Mouse (Mus musculus) kidney, adult 2 months (tissue): ENCODE data around the gene Phactr3. TPM values are rescaled to one million over a fixed set of nuclear protein-coding genes. Genes with fewer than 3 reads are reported as not detected.
A peak's percentile ranks its signal among the peaks of the same experiment; 100 is the strongest.
"Not testable (repeated sequence)": the region's sequence is repeated elsewhere in the genome, so short reads cannot be mapped to it uniquely, and the experiment has no call there.

ENCODE experiments used
- DNase-seq: peaks from one replicate; pipeline ENCODE4 v3.0.0; 2021
- H3K27ac ChIP-seq: fragments of 200-500 bp; 2 replicates; pipeline ENCODE4 v1.5.1; 2012; ENCODE audit warnings: low read depth, low read length, control low read depth, inconsistent platforms; ENCODE audit not compliant: insufficient read depth
- H3K27me3 ChIP-seq: fragments of 200-500 bp; replicated peaks from 2 replicates; pipeline ENCODE4 v1.6.1; 2012; ENCODE audit warnings: mild to moderate bottlenecking, moderate library complexity, low read length, inconsistent platforms; ENCODE audit not compliant: control insufficient read depth, insufficient read depth
- H3K36me3 ChIP-seq: fragments of 200-500 bp; 2 replicates; pipeline ENCODE4 v1.6.1; 2012; ENCODE audit warnings: mild to moderate bottlenecking, moderate library complexity, low read length, inconsistent platforms; ENCODE audit not compliant: control insufficient read depth, insufficient read depth
- H3K4me1 ChIP-seq: fragments of 200-500 bp; 2 replicates; pipeline ENCODE4 v1.6.1; 2011; ENCODE audit warnings: low read length; ENCODE audit not compliant: control insufficient read depth, insufficient read depth
- H3K4me3 ChIP-seq: fragments of 200-500 bp; 2 replicates; pipeline ENCODE4 v1.5.1; 2011; ENCODE audit warnings: mild to moderate bottlenecking, low read depth, low read length, control low read depth; ENCODE audit not compliant: insufficient read depth
- CTCF ChIP-seq: fragments of 200-500 bp; conservative IDR thresholded peaks from 2 replicates; pipeline ENCODE4 v1.5.1; 2011; ENCODE audit warnings: low read depth, mild to moderate bottlenecking, control low read depth, low read length, moderate library complexity, mixed read lengths; ENCODE audit not compliant: insufficient read depth, insufficient read length
- POLR2A ChIP-seq: fragments of 200-500 bp; IDR thresholded peaks from one replicate; pipeline ENCODE4 v1.6.1; 2011; ENCODE audit warnings: low read depth, low read length, control low read depth
- WGBS: fragments of 180-500 bp; shearing (Covaris S2); methylation state at CpG from one replicate; pipeline ENCODE4 v1.1.7; 2018; 5-methylcytosine and 5-hydroxymethylcytosine counted together
- polyA plus RNA-seq: library from polyadenylated mRNA; depleted of rRNA; stranded (reverse); fragments of >200 nt; gene quantifications from 2 replicates; pipeline ENCODE4 v1.2.3, GENCODE M21; 2012; rRNA removed

The Phactr3 gene
- polyA plus RNA-seq = 0.05 and 0.17 TPM in 2 replicates

GRCm38 (mm10) chr2:178118801-178119560 lies at the start of gene Phactr3:
Phactr3 (plus strand) TSS chr2:178118975.
- Histone ChIP-seq H3K4me3 (no peak within 1 kb of the TSS), H3K4me1 (no peaks in the 10 kb centered on the region), H3K27ac (no peak within 1 kb of the TSS), H3K27me3 (no peaks in the 10 kb centered on the region), H3K36me3 (no peaks in the 10 kb centered on the region)
- no peak for DNase-seq
- TF ChIP-seq CTCF = no peak
- TF ChIP-seq POLR2A = no peak
- WGBS = 1% methylated on average over 44 of the region's 45 CpGs

DNA sequence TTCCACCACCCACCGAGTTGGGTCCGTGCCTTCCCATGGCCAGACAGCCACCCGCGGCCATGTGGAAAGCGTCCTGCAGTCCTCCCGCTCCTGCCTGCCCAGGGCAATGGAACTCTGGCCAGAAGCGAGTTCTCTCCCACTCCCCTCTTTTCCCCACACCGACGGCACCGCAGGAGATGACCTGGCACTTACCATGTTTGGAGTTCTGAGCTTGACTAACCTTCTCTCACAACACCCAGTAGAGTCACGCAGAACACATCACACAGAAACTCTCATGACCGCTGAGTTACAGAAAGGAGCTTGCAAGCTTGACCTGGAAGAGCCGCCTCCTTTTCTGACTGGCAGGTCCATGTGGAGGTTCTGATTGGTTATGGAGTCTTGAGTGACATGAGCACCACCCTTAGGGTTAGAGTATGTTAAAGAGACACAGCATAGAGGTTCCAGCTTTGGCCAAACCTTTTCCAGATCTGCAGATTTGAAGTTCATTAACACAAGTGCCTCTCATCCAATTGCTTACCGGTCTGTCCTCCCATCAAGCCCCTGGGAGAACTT lies 40.5 kb upstream of the Phactr3 start, which contains the start of gene Zfp931:
Gene Zfp931, minus strand, starts transcription at position 311 of the 552 bp plus-strand sequence.
- not testable (repeated sequence) for H3K36me3 ChIP-seq, H3K27ac ChIP-seq, H3K4me1 ChIP-seq, H3K27me3 ChIP-seq
- DNase-seq = peak; percentile 49
- peak within 1 kb of the TSS; percentile 49 for H3K4me3 ChIP-seq
- 0% methylated on average over 4 of the region's 14 CpGs for WGBS

GRCm38 (mm10) chr2:178089586-178089985 lies 29.2 kb upstream of the Phactr3 start:
- H3K36me3 ChIP-seq = no peaks in the 10 kb centered on the region
- no peak overlapping the region for H3K27ac ChIP-seq
- no peaks in the 10 kb centered on the region; the same call in 1 of the 2 replicates for H3K27me3 ChIP-seq
- no peak for DNase-seq
- no peak for TF ChIP-seq CTCF
- no peaks in the 10 kb centered on the region for H3K4me1 ChIP-seq
- no peak overlapping the region for H3K4me3 ChIP-seq

DNA sequence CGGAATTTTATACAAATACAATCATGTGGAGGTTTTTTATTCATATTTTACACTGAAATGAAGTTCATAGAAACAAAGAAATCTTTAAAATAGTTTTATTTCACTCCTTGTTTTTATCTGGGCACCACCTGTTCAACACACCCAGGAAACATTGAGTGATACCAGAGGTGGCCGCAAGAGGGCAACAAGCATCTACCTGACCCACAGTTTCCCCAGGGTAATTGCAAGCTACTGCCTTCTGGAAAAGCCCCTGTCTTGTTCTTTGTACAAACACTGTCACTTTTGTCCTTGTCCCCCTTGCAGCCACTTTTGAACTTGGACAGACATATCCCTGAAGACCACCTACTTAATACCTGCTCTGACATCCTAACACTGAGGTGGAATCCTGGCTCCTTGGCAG lies 20.8 kb upstream of the Phactr3 start:
- no peaks in the 10 kb centered on the region; the same call in 1 of the 2 replicates for H3K27me3 ChIP-seq
- peak; percentile 59 for DNase-seq
- WGBS = 11% methylated on average over 2 of the region's 2 CpGs
- H3K27ac ChIP-seq = no peak overlapping the region
- TF ChIP-seq CTCF (peak; percentile 69), POLR2A (no peak)
- no peaks in the 10 kb centered on the region for H3K36me3 ChIP-seq
- no peaks in the 10 kb centered on the region for H3K4me1 ChIP-seq
- H3K4me3 ChIP-seq = no peak overlapping the region

DNA sequence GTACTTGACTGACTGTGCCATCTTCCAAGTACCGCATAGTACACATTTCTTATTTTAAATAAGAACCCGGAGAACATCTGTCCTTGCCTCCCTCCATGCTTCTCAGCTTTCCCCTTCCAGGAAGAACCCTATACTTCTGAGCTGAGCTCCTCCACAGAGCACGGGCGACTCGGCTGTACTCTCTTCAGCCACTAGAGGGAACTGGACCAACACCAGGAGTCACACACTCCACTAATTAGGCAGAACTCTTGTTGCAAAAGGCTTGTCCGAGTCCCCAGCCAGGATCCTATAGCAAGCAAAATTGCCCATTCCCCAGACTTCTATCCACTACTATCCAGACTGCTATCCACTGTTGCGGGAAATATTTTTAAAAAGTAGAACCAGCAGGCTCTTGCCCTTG lies 16.8 kb upstream of the Phactr3 start:
- H3K36me3 ChIP-seq = no peaks in the 10 kb centered on the region
- TF ChIP-seq CTCF = peak; percentile 62
- TF ChIP-seq POLR2A = no peak
- no peaks in the 10 kb centered on the region for H3K4me1 ChIP-seq
- WGBS = 9% methylated on average over 7 of the region's 7 CpGs
- H3K4me3 ChIP-seq = no peak overlapping the region
- peak; percentile 46 for DNase-seq
- H3K27ac ChIP-seq = no peak overlapping the region
- no peaks in the 10 kb centered on the region for H3K27me3 ChIP-seq

DNA sequence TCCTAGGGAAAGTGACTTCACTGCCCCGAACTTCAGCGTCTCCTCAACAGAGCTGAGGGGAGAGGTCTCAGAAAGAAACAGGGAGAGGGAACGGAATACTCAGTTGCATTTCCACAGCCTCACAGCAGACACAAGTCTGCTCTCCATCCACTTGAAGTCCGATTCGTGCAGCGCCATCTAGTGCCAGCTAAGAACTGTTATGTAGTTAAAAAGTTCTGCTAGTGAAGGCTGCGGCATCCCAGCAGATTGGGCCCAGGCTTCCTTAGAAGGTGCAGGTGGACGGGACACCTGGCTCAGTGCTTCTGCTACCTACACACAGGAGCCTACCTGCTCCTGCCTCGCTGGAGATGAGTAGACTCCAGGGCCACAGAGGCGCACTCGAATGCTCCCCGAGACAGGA lies 829 bp upstream of the Phactr3 start:
- TF ChIP-seq CTCF (peak; percentile 69), POLR2A (no peak)
- WGBS = 24% methylated on average over 12 of the region's 12 CpGs
- no peaks in the 10 kb centered on the region for H3K27me3 ChIP-seq
- H3K27ac ChIP-seq = no peak overlapping the region
- H3K4me1 ChIP-seq = no peaks in the 10 kb centered on the region
- H3K4me3 ChIP-seq = no peak overlapping the region
- DNase-seq = peak; percentile 21
- H3K36me3 ChIP-seq = no peaks in the 10 kb centered on the region

DNA sequence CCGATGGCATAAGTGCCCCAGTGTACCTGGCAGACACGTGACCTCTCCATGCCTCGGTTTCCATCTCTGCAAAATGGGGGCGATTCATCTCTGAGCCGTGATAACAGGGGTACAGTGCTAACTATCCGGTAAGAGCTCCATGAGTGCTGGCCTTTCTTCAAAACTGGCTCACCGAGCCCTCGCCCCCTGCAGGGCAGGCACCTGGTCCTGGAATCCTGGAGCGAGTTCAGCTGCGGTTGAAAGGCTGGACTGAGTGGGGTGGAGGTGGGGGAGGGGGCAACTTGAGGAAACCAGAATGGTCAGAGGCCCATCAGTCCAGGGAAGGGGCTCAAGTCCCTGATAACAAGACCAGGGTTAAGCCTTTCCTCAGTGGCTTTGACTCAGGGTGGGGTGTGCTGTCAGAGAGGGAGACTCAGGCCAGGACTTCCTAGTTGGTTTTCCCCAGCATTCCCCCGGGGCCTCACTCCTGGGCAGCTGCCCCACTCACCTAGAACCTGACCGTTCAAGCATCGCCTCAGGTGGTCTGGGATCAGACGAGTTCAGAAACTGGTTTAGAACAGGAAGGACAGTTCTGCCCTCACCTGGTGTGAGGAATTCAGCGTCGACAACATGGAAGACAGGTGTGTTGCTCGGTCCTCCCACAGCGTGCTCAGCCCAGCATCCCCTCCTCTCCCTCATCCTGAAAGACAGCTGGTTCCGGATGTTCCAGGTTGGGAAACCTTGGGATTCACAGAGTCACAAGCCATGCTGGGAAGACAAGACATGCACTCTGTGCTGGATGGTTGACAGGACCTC lies 983 bp downstream of the Phactr3 start:
- DNase-seq = no peak
- no peaks in the 10 kb centered on the region for H3K4me1 ChIP-seq
- no peak for TF ChIP-seq CTCF
- no peak for TF ChIP-seq POLR2A
- H3K4me3 ChIP-seq = no peak overlapping the region
- H3K36me3 ChIP-seq = no peaks in the 10 kb centered on the region
- WGBS = 30% methylated on average over 19 of the region's 19 CpGs
- H3K27ac ChIP-seq = no peak overlapping the region
- no peaks in the 10 kb centered on the region for H3K27me3 ChIP-seq
